Mouse (Mus musculus) spleen, adult 2 months (tissue): ENCODE data around the gene Slc4a4.

Source experiments
- CTCF ChIP-seq: fragments of 200-500 bp; IDR thresholded peaks from 2 replicates; pipeline ENCODE4 v1.5.1; 2011; ENCODE audit warnings: mild to moderate bottlenecking, inconsistent platforms; ENCODE audit not compliant: insufficient read depth, insufficient read length, insufficient replicate concordance; ENCODE audit errors: extremely low read depth
- POLR2A ChIP-seq: fragments of 200-500 bp; IDR thresholded peaks from 2 replicates; pipeline ENCODE4 v1.6.1; 2011; ENCODE audit warnings: low read depth, low read length, inconsistent platforms

- TF ChIP-seq CTCF, result no peak
- TF ChIP-seq POLR2A, result no peak
These were observed 311.9 kb downstream of the Slc4a4 start for GRCm38 (mm10) chr5:89198501-89198900.
